ENCODE assay signal across 9 mouse cellular contexts in the genomic region with DNA sequence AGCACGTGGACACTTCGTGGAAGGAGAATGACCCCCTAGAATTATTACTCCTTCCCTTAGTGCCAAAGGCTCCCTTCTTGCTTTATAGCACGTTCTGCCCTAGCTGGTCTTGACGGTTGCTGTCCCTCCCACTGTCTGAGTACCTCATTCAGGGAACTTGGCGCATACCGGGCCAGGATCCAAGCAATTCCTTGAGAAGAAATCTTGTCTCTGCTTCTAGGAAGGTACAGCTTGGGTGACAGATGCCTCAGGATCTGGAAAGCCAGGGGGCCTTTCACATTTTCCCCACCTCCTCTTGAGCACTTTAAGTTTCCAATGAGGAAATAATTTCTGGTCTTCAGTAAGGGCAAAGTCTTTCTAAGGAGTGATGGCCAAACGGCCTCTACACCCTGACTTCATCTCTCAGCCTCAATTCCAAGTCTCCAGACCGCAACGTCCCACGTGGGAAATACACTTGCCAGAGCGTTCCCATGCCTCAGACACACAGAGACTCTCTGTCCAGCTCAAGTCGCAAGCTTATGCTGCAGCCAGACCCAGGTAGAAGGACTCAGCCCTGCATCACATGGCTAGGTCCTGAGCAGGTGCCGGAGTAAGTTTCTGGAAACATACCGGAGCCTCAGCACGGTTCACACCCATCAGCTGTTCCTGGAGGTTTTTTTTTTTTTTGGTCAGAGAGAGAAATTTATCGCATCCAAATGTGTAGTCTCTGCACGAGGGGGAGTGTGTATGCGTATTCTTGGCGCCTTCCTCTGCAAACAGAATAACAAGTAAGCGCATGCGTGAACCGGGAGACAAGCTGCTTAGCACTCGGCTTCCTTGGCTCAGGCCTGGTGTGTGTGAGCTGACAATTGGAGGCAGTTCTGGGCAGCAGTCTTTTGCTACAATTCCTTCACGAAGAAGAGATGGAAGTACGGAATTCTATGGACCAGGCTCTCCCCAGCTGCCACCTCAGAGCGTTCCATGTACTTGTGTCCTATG.
DNase-seq lines count a peak whose midpoint lies in the region; ATAC-seq lines count a peak whose summit lies in the region.
"Had no signal": no experiment of that assay in that cellular context is flagged by ENCODE, and none has a peak within 500 bp of the region (broad histone marks: within the 10 kb centered on the region; RNA-seq: fewer than 3 reads in every experiment).

No protein-coding gene starts in this region.

- H3K27ac ChIP-seq in embryonic facial prominence, embryonic 14.5 days (replicated peaks; ENCODE audit: low read depth, low read length) = no peak overlapping the region
- no peak overlapping the region for H3K27ac ChIP-seq in embryonic facial prominence, embryonic 10.5 days (replicated peaks)
- H3K27ac ChIP-seq: midbrain, embryonic 12.5 days had no signal

- H3K27me3 ChIP-seq in embryonic facial prominence, embryonic 14.5 days (replicated peaks; ENCODE audit: control insufficient read depth, insufficient read depth, low read length) = no peaks in the 10 kb centered on the region
- H3K27me3 ChIP-seq in embryonic facial prominence, embryonic 10.5 days (replicated peaks; ENCODE audit: low read depth, poor library complexity, severe bottlenecking) = no peaks in the 10 kb centered on the region
- H3K27me3 ChIP-seq: midbrain, embryonic 12.5 days had no signal

- H3K4me3 ChIP-seq in embryonic facial prominence, embryonic 14.5 days (ENCODE audit: low read depth, low read length) = no peak overlapping the region
- H3K4me3 ChIP-seq in embryonic facial prominence, embryonic 10.5 days = no peak overlapping the region
- H3K4me3 ChIP-seq: midbrain, embryonic 12.5 days had no signal

- no peaks in the 10 kb centered on the region for H3K36me3 ChIP-seq in embryonic facial prominence, embryonic 14.5 days (ENCODE audit: control insufficient read depth, insufficient read depth, low read length)
- H3K36me3 ChIP-seq in embryonic facial prominence, embryonic 10.5 days (replicated peaks) = peaks cover 2% of the 10 kb centered on the region; the same call in 1 of the 2 replicates
- H3K36me3 ChIP-seq: midbrain, embryonic 12.5 days had no signal

- DNase-seq in embryonic facial prominence, embryonic 14.5 days (ENCODE audit: low spot score) = peak; percentile 79
- DNase-seq in embryonic facial prominence, embryonic 10.5 days (ENCODE audit: low spot score) = no peak
- DNase-seq in urinary bladder, postnatal 14 days (ENCODE audit: low spot score) = peak; percentile 25
- no peak for DNase-seq in urinary bladder, postnatal 25 days (ENCODE audit: low spot score)
- DNase-seq in layer of hippocampus, postnatal 10 days (ENCODE audit: low spot score in 2 of 2) = peak; percentile 45 to 63
- DNase-seq in right cerebral cortex, adult 2 months (ENCODE audit: low spot score in 2 of 2) = peak; percentile 78 to 80
- DNase-seq in thymus, postnatal 25 days = no peak
- DNase-seq in kidney, adult 8-10 months = no peak

- 72% methylated on average over 26 of the region's 26 CpGs for WGBS in embryonic facial prominence, embryonic 14.5 days
- WGBS in embryonic facial prominence, embryonic 10.5 days = 89% methylated on average over 26 of the region's 26 CpGs

- no peak for ATAC-seq in embryonic facial prominence, embryonic 14.5 days (ENCODE audit: low read depth)

- H3K9ac ChIP-seq in embryonic facial prominence, embryonic 14.5 days (ENCODE audit: low read depth, low read length) = no peak overlapping the region
- H3K9ac ChIP-seq: midbrain, embryonic 12.5 days had no signal

- no peaks in the 10 kb centered on the region for H3K9me3 ChIP-seq in embryonic facial prominence, embryonic 14.5 days (ENCODE audit: control insufficient read depth, low read length)
- no peaks in the 10 kb centered on the region for H3K9me3 ChIP-seq in embryonic facial prominence, embryonic 10.5 days
- H3K9me3 ChIP-seq: midbrain, embryonic 12.5 days had no signal

- no peak overlapping the region for H3K4me2 ChIP-seq in embryonic facial prominence, embryonic 14.5 days (ENCODE audit: low read depth, low read length)
- H3K4me2 ChIP-seq: midbrain, embryonic 12.5 days had no signal

- H3K4me1 ChIP-seq in embryonic facial prominence, embryonic 14.5 days (ENCODE audit: control insufficient read depth, insufficient read depth, low read length) = no peaks in the 10 kb centered on the region
- peaks cover 15% of the 10 kb centered on the region for H3K4me1 ChIP-seq in embryonic facial prominence, embryonic 10.5 days

Comparison
In these comparisons a context has a peak if more than half of its experiments do, and no peak if none do; other contexts are left out.
1. DNase-seq: peak in embryonic facial prominence, embryonic 14.5 days (single experiment), urinary bladder, postnatal 14 days (single experiment), layer of hippocampus, postnatal 10 days (2 of 2) and right cerebral cortex, adult 2 months (2 of 2); none in embryonic facial prominence, embryonic 10.5 days (single experiment), urinary bladder, postnatal 25 days (single experiment), thymus, postnatal 25 days (single experiment) and kidney, adult 8-10 months (0 of 2).